Mouse (Mus musculus) olfactory bulb, adult 2 months (tissue): ENCODE results near the gene Denr. TPM values are rescaled to one million over a fixed set of nuclear protein-coding genes. Genes with fewer than 3 reads are reported as not detected.

Experiments used
- H3K27ac ChIP-seq: fragments of 200-500 bp; 2 replicates; pipeline ENCODE4 v1.5.1; 2012; ENCODE audit warnings: low read depth, low read length; ENCODE audit not compliant: insufficient read depth
- H3K4me1 ChIP-seq: fragments of 200-500 bp; 2 replicates; pipeline ENCODE4 v1.6.1; 2012; ENCODE audit warnings: low read length; ENCODE audit not compliant: control insufficient read depth, insufficient read depth
- H3K4me3 ChIP-seq: fragments of 200-500 bp; 2 replicates; pipeline ENCODE4 v1.5.1; 2012; ENCODE audit warnings: mild to moderate bottlenecking, low read depth, low read length, moderate library complexity; ENCODE audit not compliant: insufficient read depth
- CTCF ChIP-seq: fragments of 200-500 bp; IDR thresholded peaks from 2 replicates; pipeline ENCODE4 v1.5.1; 2012; ENCODE audit warnings: low read depth, mild to moderate bottlenecking, low read length, moderate library complexity; ENCODE audit not compliant: insufficient read depth
- POLR2A ChIP-seq: fragments of 200-500 bp; IDR thresholded peaks from 2 replicates; pipeline ENCODE4 v1.6.1; 2012; ENCODE audit warnings: mild to moderate bottlenecking, low read depth, low read length, moderate library complexity; ENCODE audit not compliant: insufficient read depth
- WGBS: fragments of 180-500 bp; shearing (Covaris S2); methylation state at CpG from one replicate; pipeline ENCODE4 v1.1.7; 2018; 5-methylcytosine and 5-hydroxymethylcytosine counted together
- polyA plus RNA-seq: library from polyadenylated mRNA; stranded (reverse); fragments of >200 nt; gene quantifications from 2 replicates; pipeline ENCODE4 v1.2.4, GENCODE M21; 2012; ENCODE audit warnings: low replicate concordance; ENCODE audit not compliant: missing spikeins, insufficient read depth, insufficient read length

Denr gene
- polyA plus RNA-seq, 1 experiment: not detected

- H3K4me1 ChIP-seq: peaks cover 17% of the 10 kb centered on the region
- peak; percentile 36; the same call in 1 of the 2 replicates for TF ChIP-seq POLR2A
- TF ChIP-seq CTCF: no peak
- peak within 1 kb of the TSS; percentile 56 for H3K27ac ChIP-seq
- 2% methylated on average over 103 of the region's 106 CpGs for WGBS
- H3K4me3 ChIP-seq: peak within 1 kb of the TSS; percentile 92
Observed at GRCm38 (mm10) chr5:123973299-123974178, 66.6 kb downstream of the Denr start, which contains the start of gene Hip1r. Gene Hip1r (plus strand): TSS chr5:123973628.

DNA sequence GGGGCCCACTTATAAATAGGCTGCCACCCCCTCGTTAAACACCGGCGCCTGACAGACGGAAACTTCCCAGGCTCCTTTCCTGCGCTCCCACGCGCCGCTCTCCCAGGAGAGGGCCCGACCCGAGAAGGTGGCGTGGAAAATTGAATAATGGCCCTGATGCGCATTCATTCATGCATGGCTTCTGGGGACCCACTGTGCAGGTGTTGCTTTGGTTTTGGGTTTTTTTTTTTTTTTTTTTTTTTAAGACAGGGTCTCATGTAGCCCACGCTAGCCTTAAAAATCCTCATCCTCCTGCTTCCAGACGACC, 67.2 kb downstream of the Denr start:
- Histone ChIP-seq H3K4me3 (peak overlapping the region; percentile 92), H3K27ac (no peak overlapping the region; the same call in 1 of the 2 replicates), H3K4me1 (peaks cover 18% of the 10 kb centered on the region)
- TF ChIP-seq CTCF (no peak), POLR2A (no peak; the same call in 1 of the 2 replicates)
- 0% methylated on average over 14 of the region's 14 CpGs for WGBS

DNA sequence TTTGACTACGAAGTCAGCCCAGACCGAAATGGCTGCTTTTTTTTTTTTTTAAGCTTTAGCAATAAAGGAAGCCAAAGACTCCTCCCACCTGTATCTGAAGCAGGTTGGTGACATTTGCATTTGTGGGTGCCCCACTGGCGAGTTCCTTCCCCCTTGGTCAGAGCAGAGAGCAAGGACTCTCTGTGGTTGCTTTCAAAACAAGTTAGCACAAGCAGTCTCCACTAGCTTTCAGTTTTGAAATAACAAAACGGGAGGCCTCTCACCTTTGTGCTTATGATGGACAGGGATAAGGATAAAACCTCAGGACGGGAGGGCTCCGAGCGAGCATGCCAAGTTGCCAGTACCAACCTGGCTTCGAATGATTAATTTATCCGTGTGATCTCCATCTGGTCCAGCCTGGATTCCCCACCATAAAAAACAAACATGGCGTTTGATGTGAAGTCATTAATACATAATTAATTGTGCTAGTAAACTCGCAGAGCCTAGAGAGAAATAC, 67.7 kb downstream of the Denr start:
- TF ChIP-seq CTCF: no peak
- Histone ChIP-seq H3K27ac (no peak overlapping the region), H3K4me1 (peaks cover 20% of the 10 kb centered on the region), H3K4me3 (peak overlapping the region; percentile 92)
- WGBS: 28% methylated on average over 11 of the region's 11 CpGs

GRCm38 (mm10) chr5:123975668-123976180, 68.7 kb downstream of the Denr start:
- Histone ChIP-seq H3K4me3 (no peak overlapping the region), H3K4me1 (peaks cover 25% of the 10 kb centered on the region), H3K27ac (no peak overlapping the region)
- whole genome bisulfite sequencing: 62% methylated on average over 6 of the region's 6 CpGs
- TF ChIP-seq POLR2A: no peak
- no peak for TF ChIP-seq CTCF

DNA sequence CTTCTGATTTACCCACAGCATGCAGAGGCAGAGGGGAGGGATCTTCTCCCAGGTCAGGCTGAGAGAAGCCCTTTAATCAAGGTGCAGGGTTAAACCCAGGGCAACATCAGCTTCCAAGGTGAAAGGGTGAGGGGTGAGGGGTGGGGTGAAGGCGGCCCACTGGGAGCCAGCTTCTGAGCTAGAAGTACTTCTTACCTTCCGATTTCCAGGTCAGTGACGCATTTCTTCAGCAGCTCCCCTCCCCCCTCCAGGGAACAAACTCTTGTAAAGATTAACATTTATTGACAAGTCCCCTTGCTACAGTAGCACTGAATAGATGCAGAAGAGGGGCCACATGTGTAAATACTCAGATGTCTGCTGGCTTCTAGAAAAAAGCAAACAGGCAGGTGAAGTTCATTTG, 70.3 kb downstream of the Denr start:
- Histone ChIP-seq H3K4me3 (no peak overlapping the region), H3K27ac (no peak overlapping the region), H3K4me1 (peaks cover 31% of the 10 kb centered on the region)
- TF ChIP-seq CTCF (no peak), POLR2A (no peak)
- WGBS: 85% methylated on average over 3 of the region's 3 CpGs

DNA sequence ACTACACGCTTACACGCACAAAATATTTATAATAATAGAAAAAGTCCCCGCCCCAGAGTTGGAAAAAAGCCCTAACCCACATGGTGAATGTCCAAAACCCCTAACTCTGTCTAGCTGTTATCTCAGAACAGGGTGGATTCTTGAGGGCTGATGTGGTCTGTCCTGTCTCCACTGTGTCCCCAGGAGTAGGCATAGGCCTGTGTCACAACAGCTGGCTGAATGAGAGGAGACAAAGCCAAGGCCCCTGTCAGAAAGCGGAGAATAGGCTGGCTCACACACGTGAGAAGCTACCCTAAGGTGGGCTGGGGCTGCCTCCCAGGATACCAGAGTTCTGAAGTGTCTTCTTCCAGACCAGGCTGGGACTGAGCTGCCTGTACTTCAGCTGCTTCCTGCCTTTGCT, 71.2 kb downstream of the Denr start:
- no peak for TF ChIP-seq CTCF
- no peak for TF ChIP-seq POLR2A
- Histone ChIP-seq H3K4me1 (peaks cover 33% of the 10 kb centered on the region), H3K27ac (no peak overlapping the region), H3K4me3 (no peak overlapping the region)
- 77% methylated on average over 5 of the region's 5 CpGs for WGBS

Other genes with a start within 250 kb of the Denr start
- not detected in 2 replicates for gene Clip1, start 222.6 kb upstream of the Denr start, polyA plus RNA-seq
- gene Zcchc8, start 186.1 kb upstream of the Denr start, polyA plus RNA-seq: not detected in 2 replicates
- gene Rsrc2, start 157.8 kb upstream of the Denr start, polyA plus RNA-seq: 245 and 278 TPM in 2 replicates
- not detected in 2 replicates for gene Kntc1, start 157.5 kb upstream of the Denr start, polyA plus RNA-seq
- gene Hcar2, start 41.7 kb upstream of the Denr start, polyA plus RNA-seq: not detected in 2 replicates
- not detected in 2 replicates for gene Hcar1, start 27.2 kb upstream of the Denr start, polyA plus RNA-seq
- not detected in 2 replicates for gene Gm43518, start 20.2 kb downstream of the Denr start, polyA plus RNA-seq
- not detected in 2 replicates for gene Ccdc62, start 23.5 kb downstream of the Denr start, polyA plus RNA-seq
- gene Hip1r, start 66.5 kb downstream of the Denr start, polyA plus RNA-seq: not detected in 2 replicates
- not detected in 2 replicates for gene Vps37b, start 125.1 kb downstream of the Denr start, polyA plus RNA-seq
- gene Abcb9, start 188.6 kb downstream of the Denr start, polyA plus RNA-seq: not detected in 2 replicates
- gene Ogfod2, start 205.1 kb downstream of the Denr start, polyA plus RNA-seq: not detected in 2 replicates
- not detected in 2 replicates for gene Arl6ip4, start 208.9 kb downstream of the Denr start, polyA plus RNA-seq